Mouse (Mus musculus) heart, adult 2 months (tissue): ENCODE results near the gene Kera.

ENCODE experiments used
- CTCF ChIP-seq: fragments of 200-600 bp; IDR thresholded peaks from 2 replicates; pipeline ENCODE4 v1.8.1; 2022; ENCODE audit warnings: antibody characterized with exemption, mild to moderate bottlenecking, moderate library complexity
- EP300 ChIP-seq: fragments of 200-500 bp; IDR thresholded peaks from 2 replicates; pipeline ENCODE4 v1.6.1; 2011; ENCODE audit warnings: low read depth, low read length, control low read depth; ENCODE audit not compliant: insufficient read depth
- POLR2A ChIP-seq: fragments of 200-500 bp; IDR thresholded peaks from 2 replicates; pipeline ENCODE4 v1.6.1; 2011; ENCODE audit warnings: mild to moderate bottlenecking, low read depth, low read length, control low read depth; ENCODE audit not compliant: insufficient read depth

GRCm38 (mm10) chr10:97624381-97624780 lies 17.7 kb downstream of the Kera start:
- no peak for TF ChIP-seq EP300
- TF ChIP-seq CTCF = no peak
- TF ChIP-seq POLR2A = no peak
